Mouse (Mus musculus) granulocyte monocyte progenitor cell, adult 5-6 weeks (primary cell): ENCODE measurements at regions not wholly inside any gene's neighbourhood (a gene's known extent, or its start where the extent isn't known, plus 50 kb on each side); places are given as distances from the start of the nearest gene placed in this dataset.

Experiments
- ATAC-seq: replicated peaks from 2 replicates; pipeline ENCODE4 v1.8.0; 2016; ENCODE audit warnings: mild to moderate bottlenecking, moderate TSS enrichment, inconsistent platforms; ENCODE audit not compliant: poor library complexity, severe bottlenecking

DNA sequence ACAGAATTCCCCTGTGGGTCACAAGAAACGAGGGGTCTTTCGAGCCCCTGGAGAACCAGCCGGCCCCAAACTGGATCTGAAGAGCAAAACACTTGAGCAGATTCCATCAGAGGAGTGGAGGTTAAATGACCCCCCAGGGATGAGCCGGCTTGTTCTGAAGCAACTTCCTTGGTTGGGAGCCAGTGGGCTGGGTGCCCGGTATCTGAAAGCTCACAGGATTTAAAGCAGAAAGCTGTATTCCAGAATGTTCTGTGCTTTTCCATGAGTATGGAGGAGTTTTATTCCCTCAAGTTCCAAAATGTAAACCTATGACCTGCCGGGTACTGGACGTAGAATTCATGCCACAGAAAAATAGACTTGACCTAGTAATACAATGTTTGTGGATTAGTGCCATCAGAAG is 117.7 kb upstream of the Prickle1 start:
- no peak for ATAC-seq

- ATAC-seq, result no peak
These were observed 116.9 kb upstream of the Prickle1 start for GRCm38 (mm10) chr15:93712594-93712993.

DNA sequence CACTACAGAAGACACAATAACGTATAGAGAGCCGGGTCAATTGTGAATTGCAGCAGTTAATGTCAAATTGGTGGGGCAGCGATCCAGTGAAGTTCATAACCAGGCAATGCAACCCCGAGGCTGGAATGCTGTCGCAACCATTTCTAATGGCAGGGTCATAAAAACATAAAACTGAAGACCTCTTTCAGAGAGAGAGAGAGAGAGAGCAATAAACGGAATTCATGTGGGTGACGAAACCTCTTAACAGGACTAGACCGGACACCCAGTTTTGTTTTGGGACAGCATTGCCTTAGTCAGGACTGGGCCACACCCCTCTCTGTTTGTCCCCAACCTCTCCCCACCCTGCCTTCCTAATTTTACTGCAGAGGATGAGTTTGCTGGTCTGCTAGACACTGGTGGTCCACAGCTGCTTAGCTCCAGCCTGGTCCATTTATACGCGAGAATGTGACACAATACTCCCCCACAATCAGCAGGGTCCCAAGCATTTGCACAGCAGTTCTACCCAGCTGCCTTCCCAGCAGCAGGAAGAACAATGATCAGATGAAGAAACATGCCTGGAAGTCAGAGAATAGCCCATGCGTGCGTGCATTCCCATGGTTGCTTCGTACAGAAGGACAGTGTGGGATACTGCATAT is 115.6 kb upstream of the Prickle1 start:
- no peak for ATAC-seq

DNA sequence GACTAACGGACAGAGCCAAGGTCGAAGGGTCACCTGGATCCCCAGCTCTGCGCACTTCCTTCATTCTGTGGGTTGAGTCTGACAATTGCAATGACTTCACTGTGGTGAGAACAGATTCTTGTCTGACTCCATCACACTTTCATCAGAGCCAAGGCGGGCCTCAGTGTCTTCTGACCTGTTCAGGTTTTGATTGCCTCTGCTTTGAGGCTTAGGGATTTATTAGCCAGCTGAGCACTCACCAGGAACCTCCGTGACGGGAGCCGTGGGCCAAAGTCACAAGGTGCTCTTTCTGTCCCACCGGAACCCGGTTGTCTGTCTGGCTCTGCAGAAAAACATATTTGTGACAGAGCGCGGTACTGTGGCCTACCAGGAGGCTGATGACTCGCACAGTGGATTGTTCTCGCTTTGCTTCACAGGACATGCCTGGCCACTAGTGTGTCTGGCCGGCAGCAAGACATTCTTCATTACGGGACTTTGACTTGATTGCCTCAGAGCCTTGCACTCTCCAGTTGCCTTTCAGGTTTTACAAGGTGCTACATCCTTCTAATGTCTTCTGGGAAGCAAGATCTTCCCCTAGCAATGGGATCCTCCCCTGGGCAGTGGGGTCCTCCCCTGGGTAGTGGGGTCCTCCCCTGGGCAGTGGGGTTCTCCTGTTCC is 114.9 kb upstream of the Prickle1 start:
- ATAC-seq, result no peak

DNA sequence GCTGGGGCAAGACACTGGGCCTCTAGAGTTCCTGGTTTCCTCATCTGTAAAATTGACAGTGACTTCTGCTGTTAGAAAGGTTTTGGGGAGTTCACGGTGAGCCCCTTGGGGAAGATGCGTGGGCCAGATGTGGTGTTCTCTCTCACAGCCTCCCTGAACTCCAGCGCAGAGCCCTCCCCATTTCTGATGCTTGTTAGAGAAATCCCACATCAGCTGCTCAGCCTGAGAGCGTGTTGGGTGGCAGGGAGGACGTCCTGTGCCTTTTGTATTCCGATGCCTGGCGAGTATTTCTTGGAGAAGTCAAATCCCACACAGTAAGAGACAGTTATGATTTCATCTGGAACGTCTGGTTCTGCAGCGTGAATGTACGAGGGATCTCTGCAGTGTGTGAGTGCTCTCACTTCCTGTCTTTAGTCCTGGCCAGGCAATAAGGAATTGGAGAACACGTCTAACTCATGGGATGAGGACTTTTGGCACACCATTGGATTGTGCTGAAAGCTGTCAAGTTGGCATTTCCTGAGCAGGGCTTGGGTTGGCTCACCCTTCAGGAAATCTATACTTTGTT is 110.8 kb upstream of the Prickle1 start:
- no peak for ATAC-seq

DNA sequence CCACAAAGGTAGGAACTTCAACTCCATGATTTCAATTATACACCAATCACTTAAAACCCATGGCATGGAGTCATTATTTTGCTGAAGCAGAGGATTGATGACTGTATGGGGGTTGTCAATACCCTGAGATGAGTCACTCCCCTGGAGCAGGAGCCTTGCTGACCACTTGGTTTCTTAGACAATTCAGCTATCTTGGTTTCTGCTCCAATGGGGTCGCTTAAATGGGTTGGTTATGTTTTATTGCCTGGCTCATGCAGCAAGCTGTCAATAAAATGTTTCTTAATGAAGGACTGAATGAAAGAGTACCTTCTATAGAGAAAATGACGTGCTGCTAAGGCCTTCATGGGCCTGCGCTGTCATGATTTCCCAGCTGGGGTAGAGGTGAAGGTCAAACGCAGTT is 110.0 kb upstream of the Prickle1 start:
- ATAC-seq, result no peak

GRCm38 (mm10) chr15:93705109-93705508 is 109.4 kb upstream of the Prickle1 start:
- no peak for ATAC-seq

DNA sequence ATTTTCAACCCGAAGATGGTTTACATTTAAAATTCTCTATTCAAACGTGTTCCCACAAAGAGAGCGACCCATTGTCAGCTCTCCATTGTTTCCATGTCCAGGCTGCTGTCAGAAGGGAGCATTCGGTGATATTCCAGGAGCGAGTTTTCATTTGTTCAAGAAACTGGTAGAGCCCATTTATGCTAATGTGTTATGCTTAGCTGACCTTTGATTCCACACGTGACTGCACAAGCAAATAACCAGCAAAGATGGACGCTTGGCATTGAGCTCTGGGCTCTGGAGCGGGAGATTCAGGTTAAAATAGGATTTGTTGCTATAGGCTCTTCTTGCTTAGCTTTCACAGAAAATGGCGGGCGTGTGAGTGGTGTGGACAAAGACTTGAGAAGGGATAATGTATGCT is 105.3 kb upstream of the Prickle1 start:
- ATAC-seq, result no peak

DNA sequence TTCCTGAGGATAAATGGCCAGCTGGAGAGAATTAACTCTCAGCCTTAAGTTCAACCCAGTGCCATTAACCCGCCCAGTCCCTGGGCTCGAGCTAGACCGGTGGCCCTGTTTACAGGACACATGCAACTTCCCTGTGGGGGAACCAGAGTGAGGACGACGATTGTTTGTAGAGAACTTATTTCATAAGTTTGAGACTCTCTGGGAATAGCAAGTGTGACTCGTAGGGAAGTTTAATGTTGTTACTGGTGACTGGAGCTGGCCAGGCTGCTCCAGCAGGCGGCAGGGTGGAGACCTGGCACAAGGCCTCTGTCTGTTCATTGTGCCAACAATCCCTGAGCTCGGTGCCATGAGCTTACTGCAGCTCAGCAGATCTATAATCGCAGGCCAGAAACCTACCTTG is 104.3 kb upstream of the Prickle1 start:
- ATAC-seq, result no peak

- ATAC-seq, result no peak
These were observed 102.6 kb upstream of the Prickle1 start for GRCm38 (mm10) chr15:93698182-93698822.

DNA sequence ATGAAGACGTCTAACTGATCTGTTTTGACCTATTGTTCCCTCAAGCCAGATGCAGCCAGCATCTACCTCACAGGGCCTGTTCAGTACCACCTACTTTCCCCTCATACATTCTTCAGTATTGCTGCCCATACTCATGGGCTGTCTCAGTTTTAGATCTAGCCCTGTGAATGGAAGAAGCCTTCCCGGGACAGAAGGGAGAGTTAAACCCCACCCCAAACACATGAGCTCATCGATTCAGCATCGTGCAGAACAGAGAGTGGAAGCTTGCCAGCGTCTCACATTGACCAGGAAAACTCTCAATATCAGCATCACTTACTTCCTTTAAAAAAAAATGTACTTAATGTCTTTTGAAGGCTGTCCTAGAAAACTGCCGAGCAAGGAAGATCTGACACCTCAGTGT is 95.0 kb upstream of the Prickle1 start:
- no peak for ATAC-seq

GRCm38 (mm10) chr15:93690011-93690410 is 94.3 kb upstream of the Prickle1 start:
- no peak for ATAC-seq

- ATAC-seq, result no peak
These were observed 90.7 kb upstream of the Prickle1 start for GRCm38 (mm10) chr15:93686385-93686784.

DNA sequence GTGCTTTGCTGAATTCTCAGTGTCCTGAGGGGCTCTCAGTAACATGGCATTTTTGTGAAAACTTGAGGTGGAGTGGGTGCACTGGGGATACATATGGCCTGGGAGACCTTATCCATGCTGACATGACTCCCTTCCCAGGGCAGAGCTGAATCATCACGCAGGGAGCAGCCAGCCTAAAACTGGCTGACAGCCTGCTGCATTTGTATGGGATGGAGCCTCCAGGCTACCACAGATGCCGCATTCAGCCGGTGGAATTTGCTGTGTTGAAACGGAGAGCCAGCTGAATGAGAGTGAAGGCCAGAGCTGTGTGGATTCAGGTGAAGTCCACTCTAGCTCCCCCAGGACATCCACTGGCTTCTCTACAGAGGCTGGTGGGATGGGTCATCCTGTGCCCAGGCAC is 85.9 kb upstream of the Prickle1 start:
- ATAC-seq, result no peak

DNA sequence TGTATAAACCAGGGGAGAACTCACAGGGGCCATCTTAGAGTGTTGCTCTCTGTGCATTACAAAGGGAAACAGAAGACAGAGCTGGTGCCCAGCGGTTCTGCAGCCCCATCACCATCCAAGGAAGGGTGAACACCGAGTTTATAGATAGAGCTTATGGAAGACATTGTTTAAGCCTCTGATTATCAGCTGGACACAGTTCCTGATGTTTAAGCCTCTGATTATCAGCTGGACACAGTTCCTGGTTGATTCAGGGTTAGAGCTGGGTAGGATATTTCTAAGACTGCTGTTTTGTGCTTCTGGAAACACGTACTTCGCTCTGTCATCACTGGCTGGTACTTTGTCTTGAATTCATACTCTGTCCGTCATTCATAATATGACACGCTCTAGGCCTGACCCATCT is 79.9 kb upstream of the Prickle1 start:
- no peak for ATAC-seq

DNA sequence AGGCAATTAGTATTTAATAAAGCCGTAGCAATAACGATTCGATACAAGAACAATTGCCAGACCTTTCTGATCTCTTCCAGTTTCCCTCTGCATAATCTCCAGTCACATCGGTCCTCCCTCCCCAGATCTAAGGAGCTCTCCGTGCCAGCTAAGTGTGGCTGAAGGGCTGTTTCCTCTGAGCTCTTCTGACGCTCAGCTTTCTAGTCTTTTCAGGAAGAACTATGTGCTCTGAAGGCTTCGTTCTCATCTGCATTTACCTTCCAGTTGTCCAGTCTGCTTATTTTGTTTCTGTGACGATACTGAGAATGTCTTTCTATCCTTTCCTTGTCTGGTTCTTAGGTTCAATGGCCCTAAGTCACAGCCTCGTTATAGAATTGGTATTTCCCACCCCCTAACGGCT is 78.3 kb upstream of the Prickle1 start:
- ATAC-seq, result no peak

GRCm38 (mm10) chr15:93663876-93664275 is 68.2 kb upstream of the Prickle1 start:
- no peak for ATAC-seq

GRCm38 (mm10) chr15:93662601-93663000 is 66.9 kb upstream of the Prickle1 start:
- no peak for ATAC-seq

DNA sequence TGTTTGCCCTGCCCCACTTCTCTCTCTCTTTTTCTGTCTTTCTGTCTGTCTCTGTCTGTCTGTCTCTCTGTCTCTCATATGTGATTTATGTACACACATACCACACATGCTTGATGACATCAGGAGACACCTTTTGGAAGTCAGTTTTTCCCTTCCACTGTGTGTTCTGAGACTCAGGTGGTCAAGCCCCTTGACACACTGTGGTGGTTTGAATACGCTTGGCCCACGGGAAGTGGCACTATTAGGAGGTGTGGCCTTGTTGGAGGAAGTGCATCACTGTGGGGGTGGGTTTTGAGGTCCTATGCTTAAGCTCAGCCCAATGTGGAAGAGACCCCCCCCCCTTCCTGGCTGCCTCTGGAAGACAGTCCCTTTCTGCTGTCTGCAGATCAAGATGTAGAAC is 66.1 kb upstream of the Prickle1 start:
- ATAC-seq, result no peak

- ATAC-seq, result no peak
These were observed 65.4 kb upstream of the Prickle1 start for GRCm38 (mm10) chr15:93660952-93661648.

DNA sequence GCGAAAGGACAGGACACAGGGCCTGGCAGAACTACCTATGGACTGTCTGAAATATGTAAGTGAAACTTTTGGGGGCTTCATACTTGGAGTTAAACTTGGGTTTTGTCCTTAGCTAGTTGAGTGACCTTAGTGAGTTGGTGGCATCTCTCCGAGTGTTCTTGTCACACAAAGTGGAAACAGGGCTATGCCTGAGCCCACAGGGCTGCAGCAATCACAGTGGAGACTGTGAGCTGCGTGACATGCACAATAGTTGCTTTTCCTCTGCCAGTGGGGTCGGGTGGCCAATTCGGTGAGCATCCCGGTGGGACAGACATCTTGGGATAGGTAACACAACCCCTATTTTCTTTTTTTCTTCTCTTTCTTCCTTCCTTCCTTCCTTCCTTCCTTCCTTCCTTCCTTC is 61.5 kb upstream of the Prickle1 start:
- no peak for ATAC-seq
